Mouse (Mus musculus) spleen, adult 2 months (tissue): ENCODE results near the gene Hspa8.
A peak's percentile ranks its signal among the peaks of the same experiment; 100 is the strongest.

Experiments
- CTCF ChIP-seq: fragments of 200-500 bp; IDR thresholded peaks from 2 replicates; pipeline ENCODE4 v1.5.1; 2011; ENCODE audit warnings: mild to moderate bottlenecking, inconsistent platforms; ENCODE audit not compliant: insufficient read depth, insufficient read length, insufficient replicate concordance; ENCODE audit errors: extremely low read depth
- POLR2A ChIP-seq: fragments of 200-500 bp; IDR thresholded peaks from 2 replicates; pipeline ENCODE4 v1.6.1; 2011; ENCODE audit warnings: low read depth, low read length, inconsistent platforms

- no peak for TF ChIP-seq POLR2A
- peak; percentile 60; the same call in 1 of the 2 replicates for TF ChIP-seq CTCF
Observed at GRCm38 (mm10) chr9:40834569-40834968, 33.8 kb downstream of the Hspa8 start.
